Mouse (Mus musculus) midbrain, embryonic 12.5 days (tissue): Measurements from ENCODE around the gene Megf11. TPM values are rescaled to one million over a fixed set of nuclear protein-coding genes. Genes with fewer than 3 reads are reported as not detected.

Experiments
- ATAC-seq: fragments of 200-750 bp; cut with Nextera tagmentation; 2 replicates; pipeline ENCODE4 v1.8.0; 2017; ENCODE audit warnings: low read depth, moderate TSS enrichment, moderate library complexity; ENCODE audit not compliant: low FRiP score
- H3K27ac ChIP-seq: fragments of 300-500 bp; sonication (generic); replicated peaks from 2 replicates; pipeline ENCODE4 v1.5.1; 2016; ENCODE audit warnings: mild to moderate bottlenecking
- H3K27me3 ChIP-seq: fragments of 300-500 bp; sonication (generic); 2 replicates; pipeline ENCODE4 v1.6.1; 2016; ENCODE audit warnings: mild to moderate bottlenecking
- H3K36me3 ChIP-seq: fragments of 300-500 bp; sonication (generic); 2 replicates; pipeline ENCODE4 v1.6.1; 2016
- H3K4me1 ChIP-seq: fragments of 300-500 bp; sonication (generic); 2 replicates; pipeline ENCODE4 v1.6.1; 2016
- H3K4me2 ChIP-seq: fragments of 300-500 bp; sonication (generic); replicated peaks from 2 replicates; pipeline ENCODE4 v1.6.1; 2016; ENCODE audit warnings: mild to moderate bottlenecking, moderate library complexity
- H3K4me3 ChIP-seq: fragments of 300-500 bp; sonication (generic); 2 replicates; pipeline ENCODE4 v1.5.1; 2016; ENCODE audit warnings: mild to moderate bottlenecking
- H3K9ac ChIP-seq: fragments of 300-500 bp; sonication (generic); replicated peaks from 2 replicates; pipeline ENCODE4 v1.6.1; 2016; ENCODE audit warnings: mild to moderate bottlenecking, moderate library complexity
- H3K9me3 ChIP-seq: fragments of 300-500 bp; sonication (generic); 2 replicates; pipeline ENCODE4 v1.6.1; 2016; ENCODE audit warnings: mild to moderate bottlenecking
- WGBS: fragments of 180-500 bp; shearing (Covaris S2); methylation state at CpG from one replicate; pipeline ENCODE4 v1.1.7; 2016; 5-methylcytosine and 5-hydroxymethylcytosine counted together
- polyA plus RNA-seq: library from polyadenylated mRNA; unstranded; fragments of >200 nt; fragmentation: Nextera tagmentation; extraction: Ambion mirVana; gene quantifications from 2 replicates; pipeline ENCODE4 v1.2.1, GENCODE M21; 2016

Megf11 gene
- polyA plus RNA-seq, 1 experiment from 2014 or later = 6.5 TPM

DNA sequence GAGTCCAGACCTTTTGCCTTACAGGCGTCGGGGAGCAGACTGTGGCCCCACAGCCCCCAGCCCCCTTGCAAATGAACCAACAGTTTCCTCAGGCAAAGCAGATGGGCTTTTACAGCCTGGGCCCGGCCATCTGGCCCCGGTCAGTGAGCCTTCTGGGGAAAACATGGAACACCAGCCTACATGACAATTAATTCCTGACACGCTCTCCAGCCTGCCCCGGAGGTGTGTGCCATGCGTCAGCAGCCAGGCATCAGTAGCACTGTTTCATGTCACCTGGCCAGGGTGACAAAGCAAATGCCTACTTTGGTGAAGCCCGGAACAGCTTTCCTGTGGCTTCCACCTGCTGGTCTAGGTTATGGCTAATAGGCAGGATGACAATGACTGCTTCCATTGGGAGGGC lies 119.5 kb downstream of the Megf11 start:
- WGBS = 72% methylated on average over 8 of the region's 8 CpGs
- Histone ChIP-seq H3K9ac (no peak overlapping the region), H3K27ac (0 out of 2 replicates have a peak overlapping the region, but pooled peaks have one; percentile 3), H3K4me1 (peaks cover 14% of the 10 kb centered on the region; the same call in 1 of the 2 replicates), H3K9me3 (no peaks in the 10 kb centered on the region), H3K36me3 (no peaks in the 10 kb centered on the region), H3K27me3 (0 out of 2 replicates have a peak, but pooled peaks cover 6% of the 10 kb centered on the region), H3K4me2 (no peak overlapping the region), H3K4me3 (no peak overlapping the region)
- no peak for ATAC-seq

DNA sequence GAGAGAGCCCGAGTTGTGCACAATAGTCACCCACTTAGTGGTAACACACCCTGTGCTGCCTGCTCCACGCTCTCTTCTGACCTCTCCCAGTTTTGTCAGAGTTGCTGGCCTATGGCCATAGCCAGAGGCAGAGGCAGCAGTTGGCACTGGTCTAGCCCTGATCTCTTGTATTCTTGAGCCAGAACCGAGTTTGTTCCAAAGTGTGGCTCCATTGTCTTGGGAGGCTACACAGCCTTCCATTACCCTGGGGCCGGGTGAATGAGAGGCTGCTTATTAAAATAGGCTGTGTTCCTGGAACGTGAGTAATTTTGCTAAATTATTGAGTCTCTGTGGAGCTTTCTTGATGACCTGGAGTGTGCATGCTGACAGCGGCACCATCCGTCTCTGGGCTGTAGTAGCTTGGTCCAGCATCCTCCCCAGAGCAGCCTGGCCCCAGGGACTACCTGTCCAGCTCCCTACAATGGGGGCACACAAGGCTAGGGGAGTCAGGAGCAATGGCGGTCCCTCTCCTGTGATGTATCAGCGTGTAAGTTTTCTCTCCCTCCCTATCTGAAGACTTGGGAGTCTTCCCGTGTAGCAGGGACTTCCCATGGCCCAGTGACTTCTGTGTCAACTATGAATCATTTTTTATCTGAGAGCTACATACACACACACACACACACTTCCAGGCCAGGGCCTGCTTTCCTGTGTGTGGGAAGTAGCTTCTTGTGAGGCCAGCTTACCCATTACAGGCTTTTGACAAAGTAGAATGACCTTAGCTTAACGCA lies 121.2 kb downstream of the Megf11 start:
- ATAC-seq = no peak

DNA sequence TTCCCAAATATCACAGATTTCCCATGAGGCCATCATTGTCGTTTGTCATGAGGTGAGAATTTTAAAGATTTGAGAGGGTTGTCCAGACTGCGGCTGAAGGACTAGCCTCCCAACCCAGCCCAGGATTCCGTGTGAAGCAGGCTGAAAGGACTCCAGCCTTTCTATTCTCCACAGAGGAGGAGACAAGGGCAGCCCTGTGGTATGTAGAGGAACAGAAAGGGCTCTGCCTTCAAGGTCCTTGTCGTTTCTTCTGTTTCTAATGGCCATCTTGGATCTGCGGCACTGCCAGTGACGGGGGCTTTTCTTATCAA lies 121.7 kb downstream of the Megf11 start:
- ATAC-seq = no peak
- 75% methylated on average over 6 of the region's 6 CpGs for WGBS
- Histone ChIP-seq H3K4me3 (no peak overlapping the region), H3K36me3 (no peaks in the 10 kb centered on the region), H3K27me3 (peaks cover 8% of the 10 kb centered on the region; the same call in 1 of the 2 replicates), H3K9me3 (no peaks in the 10 kb centered on the region), H3K9ac (no peak overlapping the region), H3K27ac (no peak overlapping the region), H3K4me2 (no peak overlapping the region), H3K4me1 (peaks cover 13% of the 10 kb centered on the region; the same call in 1 of the 2 replicates)

More for the DNA sequence above, 121.2 kb downstream of the Megf11 start:
- Histone ChIP-seq H3K9ac (no peak overlapping the region), H3K9me3 (no peaks in the 10 kb centered on the region), H3K27ac (no peak overlapping the region), H3K36me3 (no peaks in the 10 kb centered on the region), H3K4me3 (no peak overlapping the region), H3K4me2 (no peak overlapping the region), H3K27me3 (0 out of 2 replicates have a peak, but pooled peaks cover 6% of the 10 kb centered on the region), H3K4me1 (peaks cover 13% of the 10 kb centered on the region; the same call in 1 of the 2 replicates)
- WGBS = 85% methylated on average over 11 of the region's 11 CpGs

DNA sequence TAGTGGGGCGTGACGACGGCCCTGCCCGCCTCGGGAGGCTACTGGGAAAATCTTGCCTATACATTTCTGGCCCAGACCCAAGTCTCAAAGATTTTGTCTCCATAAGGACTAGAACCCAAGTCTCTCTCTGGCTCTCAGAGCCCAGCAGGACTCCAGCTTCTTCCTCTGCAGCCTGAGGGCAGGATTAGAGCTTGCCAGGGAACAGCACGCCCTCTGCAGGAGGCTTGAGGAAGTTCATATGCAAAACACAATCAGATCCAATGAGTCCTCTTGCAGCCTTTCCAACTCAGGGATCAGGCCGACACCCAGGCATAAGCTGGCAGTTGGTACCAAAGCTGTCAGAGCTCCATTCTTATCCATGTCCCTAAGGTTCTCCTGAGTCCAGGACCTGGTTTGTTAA lies 122.6 kb downstream of the Megf11 start:
- H3K27me3 ChIP-seq = peaks cover 14% of the 10 kb centered on the region; the same call in 1 of the 2 replicates
- H3K9ac ChIP-seq = no peak overlapping the region
- H3K36me3 ChIP-seq = no peaks in the 10 kb centered on the region
- 35% methylated on average over 7 of the region's 7 CpGs for WGBS
- no peak overlapping the region for H3K4me2 ChIP-seq
- no peak overlapping the region for H3K4me3 ChIP-seq
- no peaks in the 10 kb centered on the region for H3K9me3 ChIP-seq
- no peak overlapping the region for H3K27ac ChIP-seq
- H3K4me1 ChIP-seq = peaks cover 13% of the 10 kb centered on the region; the same call in 1 of the 2 replicates
- ATAC-seq = no peak

DNA sequence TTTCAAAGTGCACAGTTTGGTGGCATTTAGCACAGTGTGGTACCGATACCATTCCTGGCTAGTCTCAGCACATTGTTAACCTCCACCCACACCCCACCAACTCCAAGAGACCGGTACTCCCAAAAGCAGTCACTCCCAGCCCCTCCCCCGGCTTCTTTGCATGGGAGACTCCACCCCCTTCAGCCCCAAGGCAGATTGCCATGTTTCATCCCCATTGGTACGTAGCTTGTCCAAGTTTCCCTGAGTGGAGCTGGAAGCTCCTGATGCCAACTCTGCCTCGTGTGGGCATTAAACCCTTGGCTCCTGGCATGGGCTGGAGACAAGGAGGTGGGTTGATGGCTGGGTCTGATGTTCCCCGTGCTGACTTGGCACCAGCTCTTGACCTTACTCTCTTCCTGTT lies 129.4 kb downstream of the Megf11 start:
- Histone ChIP-seq H3K27me3 (peaks cover 16% of the 10 kb centered on the region; the same call in 1 of the 2 replicates), H3K9ac (no peak overlapping the region), H3K36me3 (no peaks in the 10 kb centered on the region), H3K4me2 (no peak overlapping the region), H3K4me3 (no peak overlapping the region), H3K9me3 (no peaks in the 10 kb centered on the region), H3K4me1 (0 out of 2 replicates have a peak, but pooled peaks cover 4% of the 10 kb centered on the region), H3K27ac (no peak overlapping the region)
- ATAC-seq = no peak
- WGBS = 70% methylated on average over 6 of the region's 6 CpGs

DNA sequence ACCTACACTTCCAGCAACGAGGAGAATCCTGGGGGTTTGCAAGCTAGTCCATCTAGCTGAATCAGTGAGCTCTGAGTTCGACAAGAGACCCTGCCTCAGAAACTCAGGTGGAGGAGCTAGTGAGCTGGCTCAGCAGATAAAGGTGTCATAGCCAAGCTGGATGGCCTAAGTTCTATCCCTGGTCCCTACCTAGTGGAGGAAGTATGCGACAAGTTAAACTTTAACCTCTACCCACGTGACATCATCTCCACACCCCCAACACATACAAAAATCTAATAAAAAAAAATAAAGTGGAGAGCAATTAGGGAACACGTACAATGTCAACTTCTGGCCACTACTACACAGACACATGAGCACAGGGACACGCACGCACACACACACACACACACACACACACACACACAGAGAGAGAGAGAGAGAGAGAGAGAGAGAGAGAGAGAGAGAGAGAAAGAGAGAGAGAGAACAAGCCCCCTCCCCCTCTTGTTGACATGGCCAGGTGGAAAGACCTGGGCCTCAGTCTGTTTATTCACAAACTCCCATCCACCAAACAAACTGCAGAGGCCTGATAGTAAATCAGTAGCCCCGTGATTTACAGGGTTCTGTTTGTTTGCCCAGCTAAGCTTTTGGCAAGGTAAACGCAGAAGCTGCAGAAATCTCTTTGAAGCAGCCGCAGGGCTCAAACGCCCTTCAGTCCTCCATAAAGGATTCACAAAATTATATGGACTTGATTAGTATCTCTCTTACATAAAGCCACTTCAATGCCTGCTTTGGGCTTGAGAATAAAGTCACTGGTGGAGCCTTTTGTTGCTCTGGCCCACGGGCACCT lies 134.7 kb downstream of the Megf11 start:
- 50% methylated on average over 12 of the region's 12 CpGs for WGBS
- H3K27me3 ChIP-seq = peaks cover 8% of the 10 kb centered on the region
- no peak overlapping the region for H3K27ac ChIP-seq
- no peak overlapping the region for H3K4me2 ChIP-seq
- peaks cover 19% of the 10 kb centered on the region for H3K4me1 ChIP-seq
- no peaks in the 10 kb centered on the region for H3K9me3 ChIP-seq
- H3K36me3 ChIP-seq = no peaks in the 10 kb centered on the region
- no peak for ATAC-seq
- no peak overlapping the region for H3K9ac ChIP-seq
- H3K4me3 ChIP-seq = no peak overlapping the region

DNA sequence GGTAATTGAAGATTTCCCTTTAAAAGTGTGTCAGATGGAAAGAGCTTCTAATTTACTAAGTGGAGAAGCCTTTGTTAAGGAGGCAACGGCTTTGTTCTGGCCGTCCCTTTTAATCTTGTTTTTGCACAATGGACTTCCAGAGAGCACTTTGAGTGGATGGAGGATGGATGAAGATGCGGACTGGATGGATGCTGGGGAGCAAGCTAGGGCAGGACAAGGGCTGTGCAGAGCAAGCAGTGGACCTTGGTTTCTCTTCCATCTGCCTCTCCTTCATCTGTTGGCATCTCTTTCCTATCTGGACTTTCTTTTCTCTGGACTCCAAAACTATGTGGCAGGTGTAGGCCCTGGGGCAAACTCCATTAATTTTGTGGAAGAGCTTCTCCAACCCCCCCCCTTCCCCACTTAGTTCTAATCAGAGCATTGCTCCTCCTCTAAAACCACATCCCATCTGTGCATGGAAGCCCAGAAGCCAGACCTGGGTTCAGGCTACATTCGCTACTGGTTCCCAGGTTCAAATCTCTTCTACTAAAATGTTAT lies 135.4 kb downstream of the Megf11 start:
- no peaks in the 10 kb centered on the region for H3K9me3 ChIP-seq
- ATAC-seq = no peak
- no peak overlapping the region for H3K4me2 ChIP-seq
- peaks cover 8% of the 10 kb centered on the region for H3K27me3 ChIP-seq
- H3K4me1 ChIP-seq = peaks cover 19% of the 10 kb centered on the region
- 28% methylated on average over 4 of the region's 4 CpGs for WGBS
- H3K4me3 ChIP-seq = no peak overlapping the region
- no peaks in the 10 kb centered on the region for H3K36me3 ChIP-seq
- no peak overlapping the region for H3K27ac ChIP-seq
- no peak overlapping the region for H3K9ac ChIP-seq

DNA sequence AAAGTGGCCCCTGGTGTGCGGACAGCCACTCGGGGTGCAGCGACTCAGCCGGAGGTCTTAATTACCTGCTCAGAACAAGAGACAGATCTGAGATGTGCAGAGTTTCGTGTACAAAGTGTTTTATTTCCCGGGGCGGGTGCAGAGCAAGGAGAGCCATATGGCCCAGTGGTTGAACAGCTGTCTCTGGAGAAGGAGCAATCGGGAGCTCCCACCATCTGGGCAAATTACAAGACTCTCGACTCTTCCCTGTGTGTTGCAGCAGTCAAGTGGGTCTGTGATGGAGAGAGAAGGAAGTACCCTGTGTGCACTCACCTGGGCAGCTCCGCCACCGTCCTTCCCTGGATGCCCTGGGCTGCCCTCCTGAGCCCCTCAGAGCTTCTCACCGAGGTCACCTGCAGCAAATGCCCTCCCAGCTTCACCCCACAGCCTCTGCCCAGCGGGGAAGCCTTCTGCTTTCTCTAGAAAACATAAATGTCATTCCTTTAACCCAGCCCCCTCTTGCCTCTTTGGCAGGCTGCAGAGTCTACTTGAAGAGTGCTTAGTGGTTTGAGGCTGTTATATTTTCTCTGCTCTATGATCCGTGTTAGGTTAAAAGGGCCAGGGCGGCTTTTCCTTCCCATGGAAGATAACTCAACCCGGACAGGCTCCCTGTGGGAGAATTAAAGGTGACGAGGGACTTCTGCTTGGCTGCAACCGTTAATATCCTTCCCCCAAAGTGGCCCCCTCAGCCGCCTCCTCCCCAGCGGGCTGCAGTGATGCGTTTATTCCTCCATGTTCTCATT lies 138.0 kb downstream of the Megf11 start:
- H3K27ac ChIP-seq = no peak overlapping the region
- WGBS = 64% methylated on average over 21 of the region's 21 CpGs

DNA sequence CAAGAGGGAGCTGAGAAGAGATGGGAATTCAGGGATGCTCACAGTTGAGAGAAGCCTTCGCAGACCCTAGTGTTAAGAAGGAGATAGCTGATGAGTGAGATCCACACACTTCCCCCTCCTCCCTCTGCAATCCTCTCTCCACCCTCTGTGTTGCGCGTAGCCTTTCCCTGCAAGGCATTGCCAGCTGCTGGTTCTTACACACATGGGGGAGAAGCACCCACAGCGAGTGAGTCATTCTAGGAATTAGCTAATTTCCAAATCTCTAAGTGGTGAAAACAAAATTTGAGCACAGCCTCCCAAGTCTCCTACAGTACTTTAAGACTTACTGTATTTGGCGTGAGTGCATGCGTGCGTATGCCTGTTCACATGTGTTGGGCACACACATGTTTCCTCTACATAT lies 142.6 kb downstream of the Megf11 start:
- Histone ChIP-seq H3K27me3 (0 out of 2 replicates have a peak, but pooled peaks cover 4% of the 10 kb centered on the region), H3K4me3 (no peak overlapping the region), H3K4me1 (peaks cover 17% of the 10 kb centered on the region), H3K4me2 (no peak overlapping the region), H3K36me3 (no peaks in the 10 kb centered on the region), H3K27ac (no peak overlapping the region), H3K9me3 (no peaks in the 10 kb centered on the region), H3K9ac (no peak overlapping the region)
- 94% methylated on average over 7 of the region's 7 CpGs for WGBS
- ATAC-seq = no peak

More for the DNA sequence above, 138.0 kb downstream of the Megf11 start:
- peaks cover 4% of the 10 kb centered on the region for H3K27me3 ChIP-seq
- H3K4me2 ChIP-seq = no peak overlapping the region
- no peak overlapping the region for H3K9ac ChIP-seq
- peaks cover 19% of the 10 kb centered on the region for H3K4me1 ChIP-seq
- H3K9me3 ChIP-seq = no peaks in the 10 kb centered on the region
- H3K36me3 ChIP-seq = no peaks in the 10 kb centered on the region
- no peak for ATAC-seq
- H3K4me3 ChIP-seq = no peak overlapping the region

DNA sequence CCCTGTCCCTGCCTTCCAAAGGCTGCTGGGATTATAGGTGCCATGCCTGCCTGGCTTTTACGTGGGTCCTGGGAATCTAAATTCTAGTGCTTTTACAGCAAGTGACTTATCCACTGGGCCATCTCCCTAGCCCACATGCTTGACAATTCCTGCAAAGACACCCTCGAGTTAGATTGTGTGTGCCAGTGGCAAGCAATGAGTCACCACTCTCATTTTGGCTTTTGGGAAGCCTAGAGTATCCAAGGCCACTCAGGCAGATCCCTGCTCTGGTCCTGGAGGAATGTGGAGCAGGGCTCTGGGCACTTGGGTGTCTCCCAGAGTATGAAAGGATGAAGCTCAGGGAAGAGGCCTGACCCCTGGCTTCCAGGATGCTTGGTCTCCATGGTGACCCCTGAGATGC lies 143.2 kb downstream of the Megf11 start:
- WGBS = 71% methylated on average over 2 of the region's 2 CpGs
- H3K4me2 ChIP-seq = no peak overlapping the region
- H3K27ac ChIP-seq = no peak overlapping the region
- 0 out of 2 replicates have a peak, but pooled peaks cover 4% of the 10 kb centered on the region for H3K27me3 ChIP-seq
- no peaks in the 10 kb centered on the region for H3K9me3 ChIP-seq
- no peak overlapping the region for H3K4me3 ChIP-seq
- no peak for ATAC-seq
- peaks cover 16% of the 10 kb centered on the region for H3K4me1 ChIP-seq
- H3K9ac ChIP-seq = no peak overlapping the region
- no peaks in the 10 kb centered on the region for H3K36me3 ChIP-seq

DNA sequence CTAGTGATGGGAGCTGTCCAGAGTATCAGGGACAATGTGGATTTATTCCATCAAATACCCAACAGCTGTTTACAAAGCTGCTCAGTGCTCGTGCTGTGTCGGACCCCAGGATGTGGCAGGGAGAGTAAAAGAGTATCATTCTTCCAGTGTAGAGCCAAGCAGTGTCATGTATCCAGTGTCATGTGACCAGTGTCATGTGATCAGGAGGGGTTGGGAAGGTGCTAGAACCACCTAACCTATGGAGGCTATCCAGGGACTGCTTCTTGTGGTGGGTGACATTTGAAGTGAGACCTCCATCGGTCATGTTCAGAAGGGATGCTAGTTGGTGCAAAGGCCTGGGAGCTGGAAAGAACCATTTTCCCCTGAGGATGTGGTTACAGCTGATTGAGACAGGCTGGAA lies 146.5 kb downstream of the Megf11 start:
- Histone ChIP-seq H3K27me3 (0 out of 2 replicates have a peak, but pooled peaks cover 4% of the 10 kb centered on the region), H3K36me3 (no peaks in the 10 kb centered on the region), H3K9ac (no peak overlapping the region), H3K4me1 (peaks cover 19% of the 10 kb centered on the region), H3K4me2 (no peak overlapping the region), H3K9me3 (no peaks in the 10 kb centered on the region), H3K4me3 (no peak overlapping the region), H3K27ac (no peak overlapping the region)
- ATAC-seq = no peak
- 82% methylated on average over 3 of the region's 3 CpGs for WGBS
